Mouse (Mus musculus) forebrain, embryonic 12.5 days (tissue): Measurements from ENCODE around the gene Zfp951. TPM values are rescaled to one million over a fixed set of nuclear protein-coding genes. Genes with fewer than 3 reads are reported as not detected.
"Not testable (repeated sequence)": the region's sequence is repeated elsewhere in the genome, so short reads cannot be mapped to it uniquely, and the experiment has no call there.

Experiments used
- ATAC-seq: fragments of 200-750 bp; cut with Nextera tagmentation; 2 replicates; pipeline ENCODE4 v1.8.0; 2017; ENCODE audit warnings: moderate TSS enrichment; ENCODE audit not compliant: low FRiP score
- H3K27ac ChIP-seq: fragments of 300-500 bp; sonication (generic); 2 replicates; pipeline ENCODE4 v1.5.1; 2016; ENCODE audit warnings: mild to moderate bottlenecking
- H3K27me3 ChIP-seq: fragments of 300-500 bp; sonication (generic); 2 replicates; pipeline ENCODE4 v1.6.1; 2016; ENCODE audit warnings: mild to moderate bottlenecking
- H3K36me3 ChIP-seq: fragments of 300-500 bp; sonication (generic); replicated peaks from 2 replicates; pipeline ENCODE4 v1.6.1; 2016; ENCODE audit warnings: mild to moderate bottlenecking
- H3K4me1 ChIP-seq: fragments of 300-500 bp; sonication (generic); 2 replicates; pipeline ENCODE4 v1.6.1; 2016
- H3K4me2 ChIP-seq: fragments of 300-500 bp; sonication (generic); 2 replicates; pipeline ENCODE4 v1.6.1; 2016; ENCODE audit warnings: mild to moderate bottlenecking, moderate library complexity
- H3K4me3 ChIP-seq: fragments of 300-500 bp; sonication (generic); replicated peaks from 2 replicates; pipeline ENCODE4 v1.5.1; 2016; ENCODE audit warnings: mild to moderate bottlenecking
- H3K9ac ChIP-seq: fragments of 300-500 bp; sonication (generic); 2 replicates; pipeline ENCODE4 v1.6.1; 2016; ENCODE audit warnings: mild to moderate bottlenecking
- H3K9me3 ChIP-seq: fragments of 300-500 bp; sonication (generic); 2 replicates; pipeline ENCODE4 v1.6.1; 2016
- WGBS: fragments of 180-500 bp; shearing (Covaris S2); methylation state at CpG from one replicate; pipeline ENCODE4 v1.1.7; 2016; 5-methylcytosine and 5-hydroxymethylcytosine counted together
- polyA plus RNA-seq: library from polyadenylated mRNA; unstranded; fragments of >200 nt; fragmentation: Nextera tagmentation; extraction: Ambion mirVana; gene quantifications from 2 replicates; pipeline ENCODE4 v1.2.1, GENCODE M21; 2016

Zfp951 gene
- 1.9 and 2.7 TPM in 2 replicates for polyA plus RNA-seq

DNA sequence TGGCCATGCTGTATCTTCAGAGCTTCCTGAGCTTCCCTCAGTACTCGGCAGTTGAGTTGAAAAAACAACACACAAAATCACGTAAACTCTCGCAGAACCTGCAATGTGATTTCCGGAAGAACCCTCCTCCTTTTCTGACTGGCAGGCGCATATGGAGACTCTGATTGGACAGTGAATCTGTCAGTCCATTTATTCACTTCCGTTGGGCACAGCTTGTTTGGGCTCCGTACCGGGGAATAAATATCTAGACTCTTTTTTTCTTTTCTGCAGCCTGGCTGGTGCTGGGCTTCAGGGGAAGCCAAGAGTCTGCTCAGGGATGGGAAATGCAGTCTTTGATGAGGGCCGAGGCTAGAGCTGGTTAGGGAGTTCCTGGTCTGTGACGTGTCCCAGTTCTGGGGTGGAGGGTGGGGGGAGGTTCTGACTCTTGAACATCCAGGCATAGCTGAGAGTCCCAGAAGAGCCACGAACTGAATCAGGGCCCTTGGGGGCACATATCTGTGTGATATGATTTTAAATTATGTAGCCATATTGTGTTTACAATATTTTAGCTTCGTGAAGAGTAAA is at the start of gene Zfp951:
Zfp951 (minus strand) TSS at position 109 of the 564 bp plus-strand sequence.
- WGBS: 42% methylated on average over 11 of the region's 12 CpGs
- not testable (repeated sequence) for H3K4me2 ChIP-seq, H3K9ac ChIP-seq, H3K27me3 ChIP-seq, H3K27ac ChIP-seq, H3K36me3 ChIP-seq, H3K4me1 ChIP-seq
- Histone ChIP-seq H3K9me3 (peaks cover 15% of the 10 kb centered on the region), H3K4me3 (peak within 1 kb of the TSS; percentile 23)
- ATAC-seq: peak; percentile 92

DNA sequence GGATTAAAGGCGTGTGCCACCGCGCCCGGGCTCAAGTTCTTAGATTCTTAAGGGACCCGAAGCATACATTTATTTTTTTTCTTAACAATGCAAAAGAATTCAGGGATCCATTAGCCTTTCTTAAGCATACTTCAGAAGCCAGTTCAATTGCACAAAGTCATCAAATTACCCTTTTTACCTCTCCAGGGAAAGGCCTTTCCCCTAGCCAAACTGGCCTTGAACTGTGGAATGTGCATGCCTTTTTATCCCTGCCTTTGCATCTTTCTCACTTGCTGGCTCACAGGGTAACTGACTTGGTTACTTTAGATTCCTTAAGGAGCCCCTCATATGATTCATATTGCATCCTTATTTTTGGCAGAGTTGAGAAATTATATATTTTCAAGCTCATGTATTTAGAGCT is 46.7 kb upstream of the Zfp951 start:
- 90% methylated on average over 5 of the region's 5 CpGs for WGBS

DNA sequence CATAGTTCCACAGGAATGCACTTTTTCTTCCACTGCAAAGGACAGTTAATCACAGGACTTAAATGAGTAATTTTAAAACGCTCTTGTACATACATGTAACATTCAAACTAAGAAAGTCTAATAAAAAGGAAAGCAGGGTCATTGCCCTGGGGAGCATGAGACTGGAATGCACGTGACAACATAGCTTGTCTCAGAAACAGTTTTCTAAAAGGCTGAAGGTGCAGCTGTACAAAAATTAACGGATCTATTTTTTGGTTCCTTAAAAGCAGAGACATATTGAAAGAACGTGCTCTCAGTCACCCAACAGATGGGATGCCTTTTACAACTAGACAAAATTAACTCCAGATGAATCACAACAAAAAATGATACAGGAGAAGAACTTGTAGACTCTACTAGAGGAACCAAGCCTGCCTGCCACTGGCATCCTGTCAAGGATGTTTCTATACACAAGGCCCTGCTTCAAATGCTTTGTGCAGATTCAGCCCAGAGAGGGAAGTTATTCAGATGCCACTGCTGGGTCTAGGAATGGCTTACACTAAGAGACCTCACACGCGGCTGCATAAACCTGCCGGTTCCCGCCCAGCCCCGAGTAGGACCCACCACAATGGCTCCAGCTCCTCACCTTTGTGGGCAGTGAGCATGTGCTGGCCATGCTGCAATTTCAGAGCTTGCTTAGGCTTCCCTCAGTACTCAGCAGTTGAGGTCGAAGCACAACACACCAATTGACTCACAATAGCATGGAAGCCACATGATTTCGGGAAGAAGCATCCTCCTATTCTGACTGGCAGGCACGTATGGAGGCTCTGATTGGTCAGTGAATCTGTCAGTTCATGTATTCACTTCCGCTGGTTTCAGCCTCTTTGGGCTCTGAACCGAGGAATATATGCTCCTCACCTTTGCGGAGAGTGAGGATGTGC is 567 bp downstream of the Zfp951 start:
- H3K4me2 ChIP-seq, H3K27ac ChIP-seq, H3K9ac ChIP-seq, H3K27me3 ChIP-seq, H3K4me1 ChIP-seq, H3K36me3 ChIP-seq: not testable (repeated sequence)
- peaks cover 15% of the 10 kb centered on the region for H3K9me3 ChIP-seq
- peak; percentile 82 for ATAC-seq
- peak overlapping the region; percentile 23 for H3K4me3 ChIP-seq
- 48% methylated on average over 10 of the region's 15 CpGs for WGBS

More for the DNA sequence above, 46.7 kb upstream of the Zfp951 start:
- not testable (repeated sequence) for H3K36me3 ChIP-seq, ATAC-seq, H3K4me1 ChIP-seq, H3K4me2 ChIP-seq, H3K9ac ChIP-seq, H3K27me3 ChIP-seq, H3K9me3 ChIP-seq, H3K4me3 ChIP-seq, H3K27ac ChIP-seq

DNA sequence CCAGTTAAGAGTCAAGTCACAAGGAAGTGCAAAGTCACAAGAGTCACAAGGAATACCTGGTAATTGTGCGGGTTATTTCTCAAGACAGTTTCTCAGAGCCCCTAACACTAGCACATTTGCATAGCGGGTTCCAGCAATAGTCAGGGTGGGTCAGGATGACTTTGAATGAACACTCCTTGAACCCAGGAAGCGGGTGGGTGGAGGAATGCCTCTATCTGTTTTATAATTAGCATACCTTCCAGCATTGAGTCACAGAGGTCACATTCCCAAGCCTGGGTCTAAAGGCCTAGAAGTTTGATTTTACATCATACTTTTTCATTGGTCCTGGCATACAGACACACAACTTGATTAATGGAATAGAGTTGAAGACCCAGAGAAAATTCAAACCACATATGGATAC is 5.3 kb downstream of the Zfp951 start:
- H3K4me1 ChIP-seq, H3K27ac ChIP-seq, H3K4me2 ChIP-seq, H3K9ac ChIP-seq, H3K36me3 ChIP-seq, ATAC-seq, H3K4me3 ChIP-seq, H3K27me3 ChIP-seq: not testable (repeated sequence)
- WGBS: 84% methylated on average over 3 of the region's 3 CpGs
- peaks cover 18% of the 10 kb centered on the region; the same call in 1 of the 2 replicates for H3K9me3 ChIP-seq

DNA sequence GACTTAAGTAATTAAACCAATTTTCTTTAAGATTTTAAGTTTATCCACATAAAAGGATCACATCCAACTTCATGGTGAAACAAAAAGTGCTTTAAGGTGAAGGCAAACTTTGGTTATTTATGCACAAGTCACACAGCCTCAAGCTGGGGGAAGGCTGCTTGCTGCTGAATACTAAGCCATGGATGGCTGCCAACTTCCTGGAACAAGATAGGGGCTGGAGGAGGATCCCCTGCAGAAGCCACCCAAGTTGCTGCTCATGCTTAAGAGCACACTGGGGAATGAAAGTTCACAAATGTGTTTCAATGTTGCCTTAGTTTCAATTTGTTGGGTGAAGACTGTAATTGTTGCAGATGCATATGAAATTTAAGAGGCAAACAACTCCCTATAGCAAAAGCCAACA is 26.5 kb downstream of the Zfp951 start:
- Histone ChIP-seq H3K4me2 (no peak overlapping the region), H3K4me3 (no peak overlapping the region)

DNA sequence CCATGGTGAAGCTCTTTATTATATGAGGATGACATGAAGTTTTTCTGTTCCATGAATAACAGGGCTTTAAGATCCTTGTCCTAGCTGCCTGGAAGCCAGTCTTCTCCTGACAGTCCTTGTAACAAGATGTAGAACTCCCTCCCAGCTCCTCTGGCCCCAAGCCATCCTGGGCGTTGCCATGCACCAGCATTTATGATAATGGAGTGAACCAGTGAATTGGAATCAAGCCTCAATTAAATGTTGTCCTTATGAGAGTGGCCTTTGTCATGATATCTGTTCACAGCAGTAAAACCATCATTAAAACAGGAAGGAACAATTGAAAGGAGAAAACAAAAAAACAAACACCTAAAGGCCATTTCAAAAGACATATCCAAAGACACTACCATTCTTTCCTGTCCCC is 30.3 kb downstream of the Zfp951 start:
- Histone ChIP-seq H3K27ac (no peak overlapping the region), H3K9ac (no peak overlapping the region), H3K36me3 (no peaks in the 10 kb centered on the region), H3K9me3 (peaks cover 64% of the 10 kb centered on the region), H3K4me2 (no peak overlapping the region), H3K4me1 (no peaks in the 10 kb centered on the region), H3K27me3 (no peaks in the 10 kb centered on the region), H3K4me3 (no peak overlapping the region)
- 47% methylated on average over 1 of the region's 1 CpGs for WGBS
- ATAC-seq: no peak

More for the DNA sequence above, 26.5 kb downstream of the Zfp951 start:
- Histone ChIP-seq H3K27ac (no peak overlapping the region), H3K36me3 (no peaks in the 10 kb centered on the region), H3K4me1 (no peaks in the 10 kb centered on the region), H3K9me3 (peaks cover 48% of the 10 kb centered on the region), H3K27me3 (no peaks in the 10 kb centered on the region), H3K9ac (no peak overlapping the region)
- ATAC-seq: no peak

DNA sequence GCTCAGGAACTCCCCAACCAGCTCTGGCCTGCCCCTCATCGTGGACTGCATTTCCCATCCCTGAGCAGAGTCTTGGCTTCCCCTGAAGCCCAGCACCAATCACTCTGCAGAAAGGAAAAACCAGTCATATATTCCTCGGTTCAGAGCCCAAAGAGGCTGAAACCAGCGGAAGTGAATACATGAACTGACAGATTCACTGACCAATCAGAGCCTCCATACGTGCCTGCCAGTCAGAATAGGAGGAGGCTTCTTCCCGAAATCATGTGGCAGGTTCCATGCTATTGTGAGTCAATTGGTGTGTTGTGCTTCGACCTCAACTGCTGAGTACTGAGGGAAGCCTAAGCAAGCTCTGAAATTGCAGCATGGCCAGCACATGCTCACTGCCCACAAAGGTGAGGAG is 89.7 kb downstream of the Zfp951 start:
- not testable (repeated sequence) for H3K27ac ChIP-seq, H3K4me2 ChIP-seq, H3K36me3 ChIP-seq, H3K27me3 ChIP-seq, ATAC-seq, H3K9ac ChIP-seq, H3K4me3 ChIP-seq, H3K4me1 ChIP-seq
- 76% methylated on average over 6 of the region's 6 CpGs for WGBS
- peaks cover 26% of the 10 kb centered on the region for H3K9me3 ChIP-seq

Other genes starting within 250 kb of the Zfp951 start
- 0.19 and 0.37 TPM in 2 replicates for gene Abcg3, start 122.6 kb upstream of the Zfp951 start, polyA plus RNA-seq